Mouse (Mus musculus): ENCODE measurements at regions not wholly inside any gene's neighbourhood (a gene's known extent, or its start where the extent isn't known, plus 50 kb on each side); places are given as distances from the start of the nearest gene placed in this dataset.
A peak's percentile ranks its signal among the peaks of the same experiment; 100 is the strongest.

- DNase-seq: no peak
Measured at GRCm38 (mm10) chr3:57228400-57228799, 73.4 kb downstream of the Tm4sf1 start.

- no peak for DNase-seq
Measured at GRCm38 (mm10) chr3:57223773-57224172, 78.0 kb downstream of the Tm4sf1 start.

DNA sequence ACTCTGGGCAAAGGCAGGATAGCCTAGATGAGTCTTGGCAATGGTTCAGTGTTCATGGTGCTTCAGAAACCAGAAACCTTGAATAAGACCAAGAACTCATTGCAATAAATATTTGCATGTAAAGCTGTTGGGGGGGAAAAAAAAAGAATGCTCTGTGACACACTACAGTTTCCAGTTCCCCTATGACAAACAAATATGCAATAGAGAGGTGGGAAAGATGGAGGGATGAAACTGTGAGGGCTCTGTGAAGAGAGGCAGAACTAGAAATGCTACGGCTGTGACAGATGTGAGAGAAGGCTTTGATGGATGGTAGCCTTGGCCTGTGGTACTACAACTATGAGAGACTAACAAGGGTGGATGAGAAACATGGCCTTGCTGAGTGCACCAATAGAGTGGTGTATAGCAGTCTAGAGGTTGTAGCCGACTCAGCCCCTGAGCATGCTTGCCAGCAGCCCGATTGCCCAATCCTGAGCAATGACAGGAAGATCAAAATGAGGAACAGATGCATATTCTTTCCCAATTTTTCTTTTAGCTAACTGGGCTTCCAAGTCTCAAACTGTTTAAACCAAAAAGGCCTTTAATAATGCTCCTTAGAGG, 79.4 kb downstream of the Tm4sf1 start:
- DNase-seq: no peak

DNA sequence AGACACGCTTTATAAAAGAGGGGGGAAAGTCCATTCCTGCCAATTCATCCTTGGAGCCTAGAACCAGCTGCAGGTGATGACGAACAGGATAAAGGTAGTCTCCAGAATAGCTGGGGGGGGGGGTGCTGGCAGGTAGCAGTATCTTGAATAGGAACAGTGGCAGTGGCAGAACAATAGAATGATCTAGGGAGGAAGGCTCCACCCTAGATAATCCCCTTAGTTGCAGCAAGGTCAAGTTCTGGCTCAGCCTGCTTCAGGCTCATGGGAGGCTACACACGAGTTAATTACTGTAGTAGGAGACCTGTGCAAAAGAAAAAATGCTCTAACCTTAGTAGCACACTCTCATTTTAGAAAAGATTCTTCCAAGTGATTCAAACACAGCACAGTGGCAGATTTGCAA, 83.4 kb downstream of the Tm4sf1 start:
- DNase-seq: no peak

GRCm38 (mm10) chr3:57204066-57204723, 97.6 kb downstream of the Tm4sf1 start:
- DNase-seq: no peak

DNA sequence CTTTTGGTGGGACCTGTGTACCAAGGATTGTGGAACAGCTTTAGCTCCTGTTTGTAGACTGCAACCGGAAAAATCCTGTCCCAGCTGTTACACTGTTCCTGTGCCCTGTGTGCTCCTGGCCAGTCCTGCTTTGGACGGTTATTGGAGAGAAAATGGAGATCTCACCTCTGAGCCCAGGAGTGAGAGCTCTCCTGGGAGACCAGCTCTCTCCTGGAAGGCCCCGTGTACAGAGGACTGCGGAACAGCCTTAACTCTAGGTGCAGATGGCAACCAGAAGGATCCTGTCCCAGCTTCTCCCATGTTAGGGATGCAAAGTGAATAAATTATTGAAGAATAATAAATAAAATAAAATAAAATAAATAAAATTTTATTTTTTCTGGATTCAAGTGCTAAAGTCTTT, 98.4 kb downstream of the Tm4sf1 start:
- DNase-seq: no peak

- no peak for DNase-seq
Measured at GRCm38 (mm10) chr3:57181587-57181986, 120.2 kb downstream of the Tm4sf1 start.

DNA sequence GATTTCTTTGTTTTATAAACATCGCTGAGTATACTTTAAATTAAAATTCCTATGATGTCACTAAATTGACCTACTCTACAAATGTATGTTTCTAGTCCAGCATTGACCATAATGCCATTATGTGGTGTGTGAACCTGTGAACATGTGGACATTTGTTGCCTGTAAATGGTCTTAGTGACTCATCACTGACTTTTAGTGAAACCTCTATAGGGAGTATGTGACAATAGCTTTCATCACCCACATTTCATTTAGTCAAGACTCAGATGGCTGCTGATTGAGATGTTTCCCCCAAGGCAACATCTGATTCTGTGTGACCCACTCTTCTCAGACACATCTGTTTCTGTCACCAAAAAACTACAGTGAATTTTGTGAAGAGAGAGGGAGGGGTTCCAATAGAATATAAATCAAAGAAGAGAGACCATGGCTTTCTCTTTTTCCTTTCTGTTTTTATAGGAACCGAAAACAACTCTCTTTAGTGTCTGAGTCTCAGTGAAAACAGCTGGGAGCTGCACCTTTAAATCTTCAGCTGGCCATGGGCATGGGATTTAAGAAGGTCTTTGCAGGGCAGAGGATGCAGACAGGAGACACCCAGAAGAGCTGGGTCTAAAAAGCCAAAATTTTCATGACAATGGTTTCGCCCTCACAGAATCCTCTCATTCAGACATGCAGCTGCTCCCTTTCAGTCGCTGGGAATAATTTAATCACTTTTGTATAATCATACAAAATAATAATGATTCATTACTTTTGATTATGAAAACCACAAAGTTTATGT, 148.4 kb downstream of the Tm4sf1 start:
- DNase-seq: no peak

DNA sequence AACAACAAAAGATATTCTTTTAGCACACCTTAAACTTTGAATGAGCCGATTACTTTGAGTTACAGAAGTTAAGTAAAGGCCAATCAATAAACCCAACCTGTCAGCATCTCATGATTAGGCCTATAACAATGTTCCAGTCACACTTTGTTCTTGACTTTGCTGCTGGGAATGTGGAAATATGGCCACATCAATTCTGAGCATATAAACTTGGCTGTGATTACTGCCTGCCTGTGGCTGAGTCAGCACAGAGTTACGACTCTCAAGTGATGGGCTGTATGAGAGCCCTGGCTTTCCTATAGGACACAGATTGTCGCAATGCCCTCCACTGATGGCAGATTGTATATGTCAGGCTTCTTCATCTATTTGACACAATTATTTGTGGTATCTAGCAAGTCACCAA, 152.6 kb downstream of the Tm4sf1 start:
- DNase-seq: no peak

GRCm38 (mm10) chr3:57136847-57137246, 164.9 kb downstream of the Tm4sf1 start:
- DNase-seq: peak; percentile 5

DNA sequence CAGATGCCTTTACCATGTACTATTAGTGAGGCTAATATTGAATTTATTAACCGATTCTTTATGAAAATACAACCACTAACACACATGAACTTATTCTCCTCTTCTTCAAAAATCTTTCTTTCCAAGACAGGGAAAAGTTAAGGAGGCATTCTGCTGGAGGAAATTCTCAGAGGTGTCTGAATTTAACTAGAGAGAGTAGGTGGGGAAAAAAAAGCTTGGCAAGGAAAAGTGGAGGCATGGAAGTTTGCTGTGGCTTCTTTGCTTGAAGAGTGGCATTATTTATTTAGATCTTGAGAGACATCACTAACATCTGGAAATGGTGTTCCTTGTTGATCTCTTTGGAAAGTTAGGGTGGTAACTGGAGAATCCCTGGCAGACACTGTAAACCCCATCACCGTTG, 173.2 kb downstream of the Tm4sf1 start:
- no peak for DNase-seq

DNA sequence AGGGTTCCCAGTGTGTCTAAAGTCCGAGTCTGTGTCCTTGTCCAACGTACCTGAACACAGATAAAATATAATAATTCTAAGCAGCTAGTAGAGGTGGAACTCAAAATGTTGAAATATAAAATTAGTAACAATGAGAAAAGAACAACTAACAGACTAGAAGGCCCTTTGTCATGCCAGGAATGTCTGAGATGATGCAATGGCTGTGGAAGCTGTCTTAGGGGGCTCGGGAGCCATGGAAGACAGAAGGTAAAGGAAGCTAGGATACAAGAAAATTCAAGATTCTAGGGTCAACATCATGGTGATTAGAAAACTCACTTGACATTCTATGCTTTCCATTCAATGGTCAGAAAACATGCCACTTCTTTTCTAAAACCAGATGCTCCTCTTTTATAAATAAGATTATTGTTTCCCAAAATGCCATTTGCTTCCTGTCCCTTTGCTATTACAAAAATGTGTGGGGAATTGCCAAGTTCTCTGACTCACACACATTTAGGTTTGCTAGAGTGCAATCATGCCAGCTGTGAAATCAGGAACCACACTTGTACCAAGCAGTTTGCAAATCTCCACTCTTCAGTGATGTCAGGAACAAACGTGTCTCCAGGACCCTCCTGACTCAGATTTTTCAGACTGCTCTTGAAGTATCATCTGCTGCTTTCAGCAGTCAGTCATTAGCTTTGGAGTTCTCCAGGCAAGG, 175.8 kb downstream of the Tm4sf1 start:
- no peak for DNase-seq

- DNase-seq: no peak
Measured at GRCm38 (mm10) chr3:57118016-57118415, 183.8 kb downstream of the Tm4sf1 start.

DNA sequence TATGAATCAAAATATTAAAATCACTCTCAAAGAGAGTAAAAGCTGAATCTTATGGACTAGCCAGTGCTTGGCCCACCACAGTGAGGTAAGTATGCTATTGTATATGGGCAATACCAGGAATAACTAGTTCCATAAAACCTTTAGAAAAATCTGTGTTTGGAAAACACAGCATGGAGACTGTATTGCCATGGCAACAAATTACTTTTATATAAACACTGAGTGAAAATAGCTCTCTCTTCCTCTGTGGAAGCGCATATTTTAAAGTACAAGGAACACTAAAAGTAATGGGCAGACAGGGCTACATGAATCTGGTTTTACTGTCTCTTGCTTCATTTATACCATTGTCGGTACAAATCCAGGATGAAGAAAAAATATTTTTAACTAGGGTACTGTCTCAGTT, 199.5 kb downstream of the Tm4sf1 start:
- no peak for DNase-seq

GRCm38 (mm10) chr3:57100515-57100914, 201.3 kb downstream of the Tm4sf1 start:
- no peak for DNase-seq

DNA sequence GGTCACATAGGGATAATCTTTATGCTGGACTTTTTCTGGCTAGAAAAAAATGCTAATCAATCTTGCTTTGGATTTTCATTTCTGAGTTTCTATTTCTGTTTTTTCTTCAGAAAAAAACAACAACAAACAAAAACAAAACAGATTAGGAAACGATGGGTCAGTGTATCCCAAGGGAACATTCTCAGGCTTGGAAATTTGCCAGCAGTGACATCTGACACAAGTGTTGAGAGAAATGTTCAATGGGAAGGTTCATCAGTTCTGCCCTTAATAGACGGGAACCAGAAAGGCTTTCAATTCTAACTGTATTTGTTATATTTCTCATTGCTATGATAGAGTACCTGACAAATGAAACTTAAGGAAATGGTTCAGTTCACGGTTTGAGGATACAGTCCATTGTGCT, 206.9 kb downstream of the Tm4sf1 start:
- DNase-seq: no peak

DNA sequence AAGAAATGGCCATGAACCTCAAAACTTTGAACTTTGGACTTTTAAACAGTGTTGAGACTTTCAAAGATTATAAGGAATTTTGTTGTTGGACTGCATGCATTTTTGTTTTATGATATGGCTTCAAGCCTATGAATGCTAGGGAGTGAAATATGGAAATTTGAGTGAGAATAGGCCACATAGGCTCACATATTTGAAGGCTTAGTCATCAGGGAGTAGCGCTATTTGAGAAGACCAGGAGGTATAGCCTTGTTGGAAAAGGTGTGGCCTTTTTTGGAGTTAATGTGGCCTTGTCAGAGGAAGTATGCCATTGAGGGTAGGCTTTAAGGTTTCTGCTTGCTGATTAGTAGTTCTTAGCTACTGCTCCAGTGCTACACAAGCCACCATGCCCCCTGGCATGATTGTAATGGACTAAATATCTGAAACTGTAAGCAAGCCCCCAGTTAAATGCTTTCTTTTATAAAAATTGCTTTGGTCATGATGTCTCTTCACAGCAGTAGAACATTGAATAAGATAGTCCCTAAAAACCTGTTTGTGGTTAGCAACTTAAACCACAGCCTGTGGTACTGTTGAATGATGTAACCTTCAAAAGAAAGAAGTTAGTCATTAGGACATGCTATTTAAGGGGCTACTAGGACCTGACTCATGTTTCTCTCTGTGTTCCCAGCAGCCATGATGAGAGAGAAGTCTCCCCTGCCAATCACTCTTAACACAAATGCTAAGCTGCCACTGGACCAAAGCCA, 208.4 kb downstream of the Tm4sf1 start:
- DNase-seq: no peak

DNA sequence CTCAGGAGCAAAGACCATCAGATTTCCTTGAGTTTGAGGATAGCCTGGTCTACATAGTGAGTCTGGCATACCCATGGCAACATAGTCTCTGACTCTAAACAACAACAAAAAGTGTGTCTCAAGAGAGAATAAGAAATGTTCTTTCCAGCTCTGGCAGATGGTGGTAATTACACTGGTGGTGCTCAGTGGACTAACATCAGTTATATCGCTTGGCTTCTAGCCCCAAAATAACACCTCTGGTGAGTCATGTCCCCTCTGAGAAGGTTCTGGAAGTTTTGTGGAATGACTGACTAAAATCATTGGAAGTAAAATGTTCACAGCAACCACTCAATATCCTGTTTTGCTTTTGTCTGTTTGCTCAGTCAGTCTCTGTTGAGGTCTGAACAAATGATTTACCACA, 227.3 kb downstream of the Tm4sf1 start:
- no peak for DNase-seq

DNA sequence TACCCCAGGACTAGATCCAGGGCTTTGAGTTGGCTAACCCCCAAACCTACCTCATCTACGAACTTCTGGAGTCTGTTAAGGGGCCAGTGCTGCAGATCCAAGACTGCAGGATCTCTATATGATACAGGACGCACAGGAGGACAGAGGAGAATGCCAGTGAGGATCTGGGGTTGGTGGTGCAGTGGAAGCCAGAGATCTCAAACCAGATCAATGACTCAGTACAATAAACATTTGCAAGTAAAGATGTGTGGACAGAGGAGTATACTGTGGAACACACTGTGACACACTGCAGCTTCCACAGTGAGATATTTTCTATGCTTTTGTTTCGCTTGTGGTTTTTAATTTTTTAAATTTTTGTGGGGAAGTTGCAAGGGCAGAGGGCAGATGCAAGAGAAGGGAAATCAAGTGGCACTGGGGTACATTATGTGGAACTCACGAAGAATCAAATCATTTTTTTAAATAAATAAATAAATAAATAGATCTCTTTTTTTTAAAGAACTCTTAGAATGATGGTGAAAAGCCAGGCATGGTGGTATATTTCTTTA, 227.8 kb downstream of the Tm4sf1 start:
- no peak for DNase-seq

DNA sequence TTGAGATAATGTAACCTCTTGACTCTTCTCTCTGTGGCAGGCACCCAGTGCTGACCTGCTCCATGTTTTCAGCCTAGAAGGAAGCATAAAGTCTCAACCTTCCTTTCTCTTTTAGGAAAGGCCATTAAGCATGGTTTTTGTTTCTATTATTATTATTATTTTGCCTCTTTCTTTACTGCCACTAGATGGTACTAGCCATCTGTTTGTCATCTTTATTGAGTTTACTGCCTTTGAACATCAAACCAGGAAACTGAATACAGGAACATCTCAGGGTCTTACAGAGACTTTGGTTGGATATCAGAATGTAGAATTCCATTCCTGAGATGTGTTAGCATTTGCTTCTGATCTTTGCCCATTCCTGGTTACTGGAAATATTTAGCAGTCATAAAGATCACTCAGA, 268.8 kb downstream of the Tm4sf1 start:
- no peak for DNase-seq

DNA sequence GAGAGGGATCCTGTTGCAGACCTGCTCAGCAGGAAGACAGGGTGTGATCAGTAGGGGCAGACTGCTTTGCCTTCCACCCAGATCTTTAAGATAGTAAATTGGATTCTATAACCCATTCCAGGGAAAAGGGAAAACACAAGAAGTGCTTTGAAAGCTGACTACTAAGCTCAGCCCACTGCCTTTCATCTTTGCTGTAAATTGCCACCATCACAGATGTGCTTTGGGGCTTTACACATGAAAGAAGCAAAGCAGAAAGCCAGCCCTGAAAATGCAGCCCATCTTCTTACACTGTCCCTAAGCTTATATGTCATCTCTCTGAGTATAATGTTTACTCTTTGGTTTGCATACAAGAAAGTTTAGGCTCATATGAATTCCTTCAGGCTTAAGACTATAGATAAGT, 283.6 kb downstream of the Tm4sf1 start:
- DNase-seq: no peak

GRCm38 (mm10) chr3:56981305-56981660, 320.5 kb downstream of the Tm4sf1 start:
- no peak for DNase-seq

Data from gastrocnemius, postnatal 25 days (tissue).